Mouse (Mus musculus) midbrain, embryonic 14.5 days (tissue): Measurements from ENCODE around the gene Wfdc5. TPM values are rescaled to one million over a fixed set of nuclear protein-coding genes. Genes with fewer than 3 reads are reported as not detected.

Source experiments
- ATAC-seq: fragments of 200-750 bp; cut with Nextera tagmentation; 2 replicates; pipeline ENCODE4 v1.8.0; 2017; ENCODE audit warnings: moderate number of reproducible peaks, moderate library complexity; ENCODE audit not compliant: low FRiP score, low TSS enrichment
- DNase-seq: peaks from one replicate; pipeline ENCODE4 v3.0.0-alpha.2; 2015
- H3K27ac ChIP-seq: fragments of 300-500 bp; sonication (generic); replicated peaks from 2 replicates; pipeline ENCODE4 v1.5.1; 2014; ENCODE audit warnings: mild to moderate bottlenecking, low read depth, low read length, moderate library complexity
- H3K27me3 ChIP-seq: fragments of 300-500 bp; sonication (generic); 2 replicates; pipeline ENCODE4 v1.6.1; 2014; ENCODE audit warnings: low read length, control low read depth, mixed read lengths; ENCODE audit not compliant: control insufficient read depth, insufficient read depth
- H3K36me3 ChIP-seq: fragments of 300-500 bp; sonication (generic); 2 replicates; pipeline ENCODE4 v1.6.1; 2014; ENCODE audit warnings: low read length, control low read depth; ENCODE audit not compliant: control insufficient read depth, insufficient read depth
- H3K4me1 ChIP-seq: fragments of 300-500 bp; sonication (generic); 2 replicates; pipeline ENCODE4 v1.6.1; 2014; ENCODE audit warnings: mild to moderate bottlenecking, antibody characterized with exemption, low read length, control low read depth; ENCODE audit not compliant: control insufficient read depth, insufficient read depth
- H3K4me2 ChIP-seq: fragments of 300-500 bp; sonication (generic); 2 replicates; pipeline ENCODE4 v1.6.1; 2014; ENCODE audit warnings: mild to moderate bottlenecking, low read length, moderate library complexity
- H3K4me3 ChIP-seq: fragments of 300-500 bp; sonication (generic); replicated peaks from 2 replicates; pipeline ENCODE4 v1.5.1; 2014; ENCODE audit warnings: low read depth, low read length
- H3K9ac ChIP-seq: fragments of 300-500 bp; sonication (generic); replicated peaks from 2 replicates; pipeline ENCODE4 v1.6.1; 2014; ENCODE audit warnings: mild to moderate bottlenecking, low read length, moderate library complexity
- H3K9me3 ChIP-seq: fragments of 300-500 bp; sonication (generic); 2 replicates; pipeline ENCODE4 v1.6.1; 2016; ENCODE audit warnings: low read length, control low read depth, mixed read lengths; ENCODE audit not compliant: control insufficient read depth
- WGBS: fragments of 180-500 bp; shearing (Covaris S2); extraction: QIAGEN DNeasy Blood & Tissue Kit; methylation state at CpG from one replicate; pipeline ENCODE4 v1.1.7; 2014; 5-methylcytosine and 5-hydroxymethylcytosine counted together
- polyA plus RNA-seq: library from polyadenylated mRNA; unstranded; fragments of >200 nt; fragmentation: Nextera tagmentation; extraction: Ambion mirVana; gene quantifications from 2 replicates; pipeline ENCODE4 v1.2.1, GENCODE M21; 2014

Wfdc5 gene
- polyA plus RNA-seq, 1 experiment from 2014 or later: not detected

DNA sequence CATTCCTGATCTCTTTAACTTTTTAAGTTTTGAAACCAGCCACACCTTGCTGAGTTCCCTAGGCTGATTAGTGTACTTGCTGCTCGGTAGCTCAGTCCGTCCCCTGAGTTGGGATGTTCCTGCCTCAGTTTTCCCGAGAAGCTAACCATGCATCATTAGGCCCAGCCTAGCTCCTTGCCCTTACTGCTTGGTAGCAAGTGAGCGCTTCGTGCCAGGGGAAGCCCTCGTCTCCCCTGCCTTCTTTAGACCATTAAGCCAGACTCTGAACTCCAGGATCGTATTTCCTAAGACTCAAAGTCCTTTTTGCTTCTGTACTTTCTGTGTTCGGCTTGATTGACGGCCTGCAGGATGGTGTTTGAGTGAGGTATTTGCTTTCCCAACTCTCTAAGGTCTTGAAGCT is 798 bp upstream of the Wfdc5 start:
- no peak for DNase-seq
- Histone ChIP-seq H3K27ac (no peak overlapping the region), H3K4me1 (no peaks in the 10 kb centered on the region), H3K9ac (no peak overlapping the region), H3K4me2 (no peak overlapping the region), H3K36me3 (no peaks in the 10 kb centered on the region), H3K9me3 (no peaks in the 10 kb centered on the region), H3K4me3 (no peak overlapping the region), H3K27me3 (no peaks in the 10 kb centered on the region)
- ATAC-seq: no peak
- WGBS: 69% methylated on average over 9 of the region's 9 CpGs

- Histone ChIP-seq H3K4me3 (no peak overlapping the region), H3K9ac (no peak overlapping the region), H3K9me3 (no peaks in the 10 kb centered on the region), H3K4me1 (no peaks in the 10 kb centered on the region), H3K4me2 (no peak overlapping the region), H3K36me3 (no peaks in the 10 kb centered on the region), H3K27ac (no peak overlapping the region), H3K27me3 (no peaks in the 10 kb centered on the region)
- WGBS: 88% methylated on average over 4 of the region's 4 CpGs
- no peak for DNase-seq
- no peak for ATAC-seq
Measured at GRCm38 (mm10) chr2:164180770-164181169, 1.8 kb downstream of the Wfdc5 start.

GRCm38 (mm10) chr2:164180124-164180523 is 2.4 kb downstream of the Wfdc5 start:
- no peak overlapping the region for H3K27ac ChIP-seq
- peak; percentile 26 for DNase-seq
- no peaks in the 10 kb centered on the region for H3K4me1 ChIP-seq
- no peaks in the 10 kb centered on the region for H3K36me3 ChIP-seq
- ATAC-seq: no peak
- no peak overlapping the region for H3K4me3 ChIP-seq
- 45% methylated on average over 3 of the region's 3 CpGs for WGBS
- H3K9ac ChIP-seq: no peak overlapping the region
- no peaks in the 10 kb centered on the region for H3K9me3 ChIP-seq
- H3K4me2 ChIP-seq: no peak overlapping the region
- H3K27me3 ChIP-seq: no peaks in the 10 kb centered on the region

GRCm38 (mm10) chr2:164177831-164178230 is 4.7 kb downstream of the Wfdc5 start:
- no peak for DNase-seq
- no peak for ATAC-seq
- Histone ChIP-seq H3K4me2 (no peak overlapping the region), H3K9me3 (no peaks in the 10 kb centered on the region), H3K4me1 (no peaks in the 10 kb centered on the region), H3K27me3 (no peaks in the 10 kb centered on the region), H3K9ac (no peak overlapping the region), H3K4me3 (no peak overlapping the region), H3K27ac (no peak overlapping the region), H3K36me3 (no peaks in the 10 kb centered on the region)
- 87% methylated on average over 5 of the region's 5 CpGs for WGBS

DNA sequence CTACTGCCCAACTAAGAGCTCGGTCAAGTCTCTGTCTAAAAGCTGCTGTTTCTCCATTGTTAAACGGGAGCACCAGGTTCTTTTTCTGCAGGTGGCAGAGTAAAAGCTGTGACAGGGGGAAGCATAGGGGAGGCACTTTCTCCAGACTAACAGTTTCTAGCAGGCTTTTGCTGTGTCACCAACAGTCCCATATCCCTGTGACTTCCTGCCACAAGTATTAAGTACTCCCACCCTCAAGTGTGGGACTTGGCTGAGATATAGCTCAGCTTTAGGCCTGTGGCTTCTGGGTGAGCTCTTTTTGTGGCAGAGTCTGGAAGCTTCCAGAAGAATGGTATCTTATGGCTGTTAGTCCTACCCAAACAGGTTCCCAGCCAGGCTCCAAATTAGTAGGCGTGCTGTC is 6.7 kb downstream of the Wfdc5 start:
- WGBS: 71% methylated on average over 3 of the region's 3 CpGs
- ATAC-seq: no peak
- no peak overlapping the region for H3K9ac ChIP-seq

DNA sequence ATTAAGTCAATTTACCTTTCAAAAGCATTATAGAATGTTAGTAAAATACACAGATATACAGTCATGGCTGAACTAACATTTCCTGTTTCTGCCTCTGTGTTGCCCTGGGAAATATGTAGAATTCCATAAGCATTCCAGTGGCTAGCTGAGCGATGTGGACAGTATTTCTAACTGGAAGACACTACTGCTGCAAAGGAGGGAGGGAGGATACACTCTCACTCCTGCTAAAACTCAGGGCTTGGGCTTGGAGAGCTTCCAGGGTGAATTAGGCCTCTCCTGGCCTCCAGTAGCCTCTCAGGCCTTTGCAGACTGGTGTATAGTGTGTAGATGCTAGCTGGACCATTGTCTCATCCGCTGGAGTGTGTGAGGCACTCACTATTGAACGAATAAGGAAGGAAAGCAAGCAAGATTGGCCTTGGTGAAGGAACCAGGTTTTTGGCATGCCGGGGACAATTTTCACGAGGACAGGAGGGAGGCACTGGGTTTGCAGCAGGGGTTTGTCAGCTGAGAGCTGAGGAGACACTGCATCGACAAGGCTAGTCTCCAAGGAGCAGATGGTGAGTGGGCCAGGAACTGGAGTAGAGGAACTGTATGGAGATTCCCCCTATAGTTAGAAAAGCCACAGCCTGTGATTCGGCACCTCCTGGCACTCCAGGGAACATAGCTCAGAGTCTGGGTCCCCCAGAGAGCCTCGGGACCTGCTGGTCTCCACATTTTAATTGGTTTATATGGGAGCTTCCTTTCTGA is 7.7 kb downstream of the Wfdc5 start:
- Histone ChIP-seq H3K9me3 (no peaks in the 10 kb centered on the region), H3K27ac (no peak overlapping the region), H3K9ac (no peak overlapping the region), H3K4me1 (peaks cover 6% of the 10 kb centered on the region; the same call in 1 of the 2 replicates), H3K27me3 (peaks cover 21% of the 10 kb centered on the region), H3K4me2 (no peak overlapping the region), H3K4me3 (no peak overlapping the region), H3K36me3 (no peaks in the 10 kb centered on the region)
- WGBS: 78% methylated on average over 8 of the region's 8 CpGs
- DNase-seq: no peak
- ATAC-seq: no peak

More for the DNA sequence above, 6.7 kb downstream of the Wfdc5 start:
- Histone ChIP-seq H3K4me3 (no peak overlapping the region), H3K4me1 (peaks cover 4% of the 10 kb centered on the region; the same call in 1 of the 2 replicates), H3K9me3 (no peaks in the 10 kb centered on the region), H3K4me2 (no peak overlapping the region), H3K27me3 (peaks cover 12% of the 10 kb centered on the region; the same call in 1 of the 2 replicates), H3K36me3 (no peaks in the 10 kb centered on the region), H3K27ac (no peak overlapping the region)
- DNase-seq: no peak

DNA sequence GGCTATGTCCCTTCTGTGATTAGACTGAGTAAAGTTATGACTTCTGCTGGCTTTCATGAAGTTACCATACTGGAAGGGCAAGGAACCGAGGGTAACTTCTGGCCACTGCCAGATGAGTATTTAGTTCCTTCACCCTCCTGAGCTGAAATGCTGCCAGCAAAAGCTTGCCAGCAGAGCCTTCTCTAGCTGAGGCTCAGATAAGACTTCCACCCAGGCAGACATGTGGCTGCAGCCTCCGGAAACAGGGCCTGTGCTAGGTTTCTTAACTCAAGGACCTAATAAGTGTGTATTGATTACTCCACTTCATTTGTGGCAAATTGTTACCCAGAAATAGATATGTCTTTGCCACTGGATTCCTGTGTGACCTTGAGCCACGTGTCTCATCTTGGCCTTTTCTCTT is 9.1 kb downstream of the Wfdc5 start:
- Histone ChIP-seq H3K36me3 (no peaks in the 10 kb centered on the region), H3K4me2 (no peak overlapping the region), H3K27ac (no peak overlapping the region), H3K27me3 (peaks cover 35% of the 10 kb centered on the region), H3K9ac (no peak overlapping the region), H3K4me1 (peaks cover 9% of the 10 kb centered on the region; the same call in 1 of the 2 replicates), H3K4me3 (no peak overlapping the region), H3K9me3 (no peaks in the 10 kb centered on the region)
- 75% methylated on average over 3 of the region's 3 CpGs for WGBS
- ATAC-seq (no peak), DNase-seq (no peak)

DNA sequence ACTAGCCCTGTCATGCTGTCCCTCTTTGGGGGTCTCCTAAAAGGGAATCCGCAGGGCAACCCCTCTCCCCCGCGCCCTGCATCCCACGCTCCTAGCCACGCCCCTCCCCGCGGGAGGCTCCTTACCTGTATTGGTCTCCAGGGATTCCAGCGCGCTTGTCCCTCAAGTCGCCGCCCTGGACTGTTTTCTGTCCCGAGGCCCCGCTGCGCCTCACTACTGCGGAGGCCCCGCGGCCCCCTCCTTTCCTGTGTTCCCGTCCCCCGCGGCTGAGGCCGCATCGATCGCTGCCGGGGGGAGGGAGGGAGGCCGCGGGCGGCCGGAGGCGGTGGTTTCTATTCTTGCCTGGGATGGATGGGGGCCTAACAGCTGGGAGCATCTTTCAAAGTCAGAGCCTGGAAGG is 11.6 kb downstream of the Wfdc5 start, which contains the start of gene Kcns1:
Gene Kcns1 (minus strand): TSS at position 212 of the 400 bp plus-strand sequence.
- 2% methylated on average over 29 of the region's 29 CpGs for WGBS
- peaks cover 9% of the 10 kb centered on the region; the same call in 1 of the 2 replicates for H3K4me1 ChIP-seq
- peak; percentile 48 for DNase-seq
- H3K27me3 ChIP-seq: peaks cover 59% of the 10 kb centered on the region
- peak within 1 kb of the TSS; percentile 57 for H3K4me2 ChIP-seq
- peak within 1 kb of the TSS; percentile 32 for H3K4me3 ChIP-seq
- no peak for ATAC-seq
- H3K36me3 ChIP-seq: no peaks in the 10 kb centered on the region
- H3K27ac ChIP-seq: no peak within 1 kb of the TSS
- H3K9ac ChIP-seq: peak within 1 kb of the TSS; percentile 34; the same call in 1 of the 2 replicates
- H3K9me3 ChIP-seq: no peaks in the 10 kb centered on the region

GRCm38 (mm10) chr2:164170326-164170725 is 12.2 kb downstream of the Wfdc5 start:
- peak; percentile 36 for DNase-seq
- Histone ChIP-seq H3K9ac (no peak overlapping the region), H3K27me3 (peaks cover 59% of the 10 kb centered on the region), H3K4me3 (0 out of 2 replicates have a peak overlapping the region, but pooled peaks have one; percentile 32), H3K27ac (no peak overlapping the region), H3K4me2 (peak overlapping the region; percentile 57), H3K4me1 (peaks cover 9% of the 10 kb centered on the region; the same call in 1 of the 2 replicates), H3K9me3 (no peaks in the 10 kb centered on the region), H3K36me3 (no peaks in the 10 kb centered on the region)
- 1% methylated on average over 11 of the region's 11 CpGs for WGBS
- no peak for ATAC-seq
